In the genomic region with DNA sequence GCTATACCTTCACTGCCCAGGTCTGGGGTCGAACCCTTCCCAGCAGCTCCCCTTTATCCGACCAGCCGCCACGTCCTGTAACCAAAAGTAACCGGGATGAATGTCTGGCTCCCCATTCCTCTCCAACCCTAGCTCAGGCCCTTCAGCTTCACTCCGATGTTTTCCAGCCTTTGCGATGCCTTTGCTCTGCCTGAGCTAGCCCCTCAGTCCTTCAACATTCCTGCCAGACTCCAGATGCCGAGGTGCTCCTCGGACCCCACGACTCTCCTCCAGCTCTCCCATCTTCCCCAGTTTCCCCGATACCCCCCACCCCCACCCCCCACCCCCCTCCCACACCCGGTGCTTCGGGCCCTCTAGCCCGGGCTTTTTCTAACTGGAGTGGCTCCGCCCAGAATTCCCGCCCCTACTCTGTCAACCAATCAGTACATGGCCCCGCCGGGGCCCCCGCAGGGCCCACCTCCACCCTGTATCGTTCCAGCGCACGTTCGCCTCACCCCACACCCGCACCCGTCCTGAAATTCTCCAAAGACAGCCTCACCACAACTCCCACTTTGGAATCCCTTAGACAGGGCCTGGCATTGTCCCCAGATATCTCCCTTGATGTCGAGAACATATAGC, we compare ENCODE assay signal across 7 mouse cellular contexts. TPM values are rescaled to one million over a fixed set of nuclear protein-coding genes. Genes with fewer than 3 reads are reported as not detected.
DNase-seq lines count a peak whose midpoint lies in the region; ATAC-seq lines count a peak whose summit lies in the region.

No protein-coding gene starts in this region.

- 51% methylated on average over 26 of the region's 26 CpGs for WGBS in embryonic facial prominence, embryonic 15.5 days
- WGBS in hindbrain, embryonic 12.5 days = 40% methylated on average over 26 of the region's 26 CpGs
- 44% methylated on average over 26 of the region's 26 CpGs for WGBS in midbrain, embryonic 11.5 days

- H3K4me1 ChIP-seq in embryonic facial prominence, embryonic 15.5 days = peaks cover 49% of the 10 kb centered on the region
- H3K4me1 ChIP-seq in hindbrain, embryonic 12.5 days = peaks cover 21% of the 10 kb centered on the region
- peaks cover 6% of the 10 kb centered on the region; the same call in 1 of the 2 replicates for H3K4me1 ChIP-seq in midbrain, embryonic 11.5 days (ENCODE audit: control insufficient read depth, insufficient read depth, low read length)

- ATAC-seq in embryonic facial prominence, embryonic 15.5 days (ENCODE audit: insufficient number of reproducible peaks, low FRiP score, low TSS enrichment, low read depth) = peak; percentile 81
- ATAC-seq in hindbrain, embryonic 12.5 days (ENCODE audit: low FRiP score) = no peak
- ATAC-seq in midbrain, embryonic 11.5 days (ENCODE audit: low FRiP score) = peak; percentile 47
- ATAC-seq in monocyte, adult 5-6 weeks (replicated peaks; ENCODE audit: insufficient number of reproducible peaks, low FRiP score, low TSS enrichment, poor library complexity, severe bottlenecking) = no peak

- peak; percentile 62 to 70 for DNase-seq in kidney, postnatal 4 days
- DNase-seq in kidney, adult 11 months = no peak
- DNase-seq in midbrain, embryonic 11.5 days (ENCODE audit: low spot score, missing footprints) = no peak
- DNase-seq in left cerebral cortex, postnatal 4 days = no peak

- no peaks in the 10 kb centered on the region for H3K27me3 ChIP-seq in embryonic facial prominence, embryonic 15.5 days
- peaks cover 9% of the 10 kb centered on the region; the same call in 1 of the 2 replicates for H3K27me3 ChIP-seq in hindbrain, embryonic 12.5 days
- H3K27me3 ChIP-seq in midbrain, embryonic 11.5 days (ENCODE audit: control insufficient read depth, insufficient read depth, low read length) = peaks cover 4% of the 10 kb centered on the region; the same call in 1 of the 2 replicates

- no peaks in the 10 kb centered on the region for H3K36me3 ChIP-seq in embryonic facial prominence, embryonic 15.5 days
- no peaks in the 10 kb centered on the region for H3K36me3 ChIP-seq in hindbrain, embryonic 12.5 days
- H3K36me3 ChIP-seq in midbrain, embryonic 11.5 days (ENCODE audit: control insufficient read depth, insufficient read depth, low read length) = no peaks in the 10 kb centered on the region

- H3K27ac ChIP-seq in embryonic facial prominence, embryonic 15.5 days (replicated peaks) = peak overlapping the region; percentile 92
- peak overlapping the region; percentile 66; the same call in 1 of the 2 replicates for H3K27ac ChIP-seq in hindbrain, embryonic 12.5 days
- H3K27ac ChIP-seq in midbrain, embryonic 11.5 days (ENCODE audit: low read depth, low read length) = no peak overlapping the region

- peak overlapping the region; percentile 41 for H3K9ac ChIP-seq in embryonic facial prominence, embryonic 15.5 days
- peak overlapping the region; percentile 50 for H3K9ac ChIP-seq in hindbrain, embryonic 12.5 days
- H3K9ac ChIP-seq in midbrain, embryonic 11.5 days (ENCODE audit: low read length) = no peak overlapping the region

- peak overlapping the region; percentile 48 for H3K4me3 ChIP-seq in embryonic facial prominence, embryonic 15.5 days (replicated peaks)
- H3K4me3 ChIP-seq in hindbrain, embryonic 12.5 days = peak overlapping the region; percentile 31
- peak overlapping the region; percentile 11; the same call in 1 of the 2 replicates for H3K4me3 ChIP-seq in midbrain, embryonic 11.5 days (ENCODE audit: low read depth, low read length)

- H3K9me3 ChIP-seq in embryonic facial prominence, embryonic 15.5 days (replicated peaks) = no peaks in the 10 kb centered on the region; the same call in 1 of the 2 replicates
- H3K9me3 ChIP-seq in hindbrain, embryonic 12.5 days (replicated peaks) = peaks cover 15% of the 10 kb centered on the region
- H3K9me3 ChIP-seq in midbrain, embryonic 11.5 days (ENCODE audit: control insufficient read depth, low read length) = peaks cover 10% of the 10 kb centered on the region; the same call in 1 of the 2 replicates

- intact Hi-C loops in left cerebral cortex, postnatal 4 days (cut with DNase I) = no loop called here

- peak overlapping the region; percentile 47 for H3K4me2 ChIP-seq in embryonic facial prominence, embryonic 15.5 days (replicated peaks)
- peak overlapping the region; percentile 45 for H3K4me2 ChIP-seq in hindbrain, embryonic 12.5 days (replicated peaks)
- peak overlapping the region; percentile 40 for H3K4me2 ChIP-seq in midbrain, embryonic 11.5 days

RNA-seq across cellular contexts. Expression of a gene that starts 45.4 kb away (rescaled TPM):
- polyA plus RNA-seq in embryonic facial prominence, embryonic 15.5 days (2015; fragmentation: Nextera tagmentation; extraction: Ambion mirVana) = 28.5 and 32.7 TPM in 2 replicates
- 8.4 and 13.4 TPM in 2 replicates for polyA plus RNA-seq in hindbrain, embryonic 12.5 days (2016; fragmentation: Nextera tagmentation; extraction: Ambion mirVana)
- 13.9 and 16.6 TPM in 2 replicates for polyA plus RNA-seq in midbrain, embryonic 11.5 days (2014; fragmentation: Nextera tagmentation; extraction: Ambion mirVana)
- 10 to 100 TPM in 1 of 2 experiments, 1 to 10 TPM in 1; 9.4 to 11.5 TPM for total RNA-seq in left cerebral cortex, postnatal 4 days (2021)
- 9.7 to 34.1 TPM (median 22.6 TPM) in 3 replicates for total RNA-seq in monocyte, adult 5-6 weeks (2017)

Comparison
In these comparisons a context has a peak if more than half of its experiments do, and no peak if none do; other contexts are left out.
1. DNase-seq: peak in kidney, postnatal 4 days (2 of 2); none in kidney, adult 11 months (single experiment), midbrain, embryonic 11.5 days (single experiment) and left cerebral cortex, postnatal 4 days (single experiment).
2. ATAC-seq: peak in embryonic facial prominence, embryonic 15.5 days (single experiment) and midbrain, embryonic 11.5 days (single experiment); none in hindbrain, embryonic 12.5 days (single experiment) and monocyte, adult 5-6 weeks (single experiment).
3. Peak in every context shown above with its lines, with median percentiles within 50 percentile points of each other: H3K4me2 ChIP-seq and H3K4me3 ChIP-seq.